Mouse (Mus musculus) embryonic facial prominence, embryonic 11.5 days (tissue): ENCODE measurements at regions not wholly inside any gene's neighbourhood (a gene's known extent, or its start where the extent isn't known, plus 50 kb on each side); places are given as distances from the start of the nearest gene placed in this dataset.
"Not testable (repeated sequence)": the region's sequence is repeated elsewhere in the genome, so short reads cannot be mapped to it uniquely, and the experiment has no call there.

ENCODE experiments used
- ATAC-seq: fragments of 200-750 bp; cut with Nextera tagmentation; replicated peaks from 2 replicates; pipeline ENCODE4 v1.8.0; 2017; ENCODE audit warnings: low read depth; ENCODE audit not compliant: insufficient number of reproducible peaks, low FRiP score, low TSS enrichment
- DNase-seq: peaks from one replicate; pipeline ENCODE4 v3.0.0-alpha.2; 2015; ENCODE audit warnings: low spot score
- H3K27ac ChIP-seq: fragments of 300-500 bp; sonication (generic); replicated peaks from 2 replicates; pipeline ENCODE4 v1.5.1; 2014; ENCODE audit warnings: mild to moderate bottlenecking, low read depth, low read length, control low read depth
- H3K27me3 ChIP-seq: fragments of 300-500 bp; sonication (generic); 2 replicates; pipeline ENCODE4 v1.6.1; 2014; ENCODE audit warnings: mild to moderate bottlenecking, low read length, moderate library complexity, mixed read lengths; ENCODE audit not compliant: control insufficient read depth, insufficient read depth
- H3K36me3 ChIP-seq: fragments of 300-500 bp; sonication (generic); replicated peaks from 2 replicates; pipeline ENCODE4 v1.6.1; 2014; ENCODE audit warnings: low read depth, mild to moderate bottlenecking, low read length, moderate library complexity, mixed read lengths; ENCODE audit not compliant: control insufficient read depth, insufficient read depth
- H3K4me1 ChIP-seq: fragments of 300-500 bp; sonication (generic); 2 replicates; pipeline ENCODE4 v1.6.1; 2014; ENCODE audit warnings: low read length, mixed read lengths; ENCODE audit not compliant: control insufficient read depth, insufficient read depth
- H3K4me2 ChIP-seq: fragments of 300-500 bp; sonication (generic); 2 replicates; pipeline ENCODE4 v1.6.1; 2014; ENCODE audit warnings: low read depth, mild to moderate bottlenecking, control low read depth, low read length, moderate library complexity
- H3K4me3 ChIP-seq: fragments of 300-500 bp; sonication (generic); 2 replicates; pipeline ENCODE4 v1.5.1; 2014; ENCODE audit warnings: low read depth, low read length, control low read depth
- H3K9ac ChIP-seq: fragments of 300-500 bp; sonication (generic); replicated peaks from 2 replicates; pipeline ENCODE4 v1.6.1; 2014; ENCODE audit warnings: mild to moderate bottlenecking, control low read depth, low read length
- H3K9me3 ChIP-seq: fragments of 300-500 bp; sonication (generic); replicated peaks from 2 replicates; pipeline ENCODE4 v1.6.1; 2016; ENCODE audit warnings: mild to moderate bottlenecking, low read length, inconsistent platforms, mixed read lengths; ENCODE audit not compliant: control insufficient read depth
- WGBS: fragments of 180-500 bp; shearing (Covaris S2); extraction: QIAGEN DNeasy Blood & Tissue Kit; methylation state at CpG from one replicate; pipeline ENCODE4 v1.1.7; 2014; 5-methylcytosine and 5-hydroxymethylcytosine counted together

DNA sequence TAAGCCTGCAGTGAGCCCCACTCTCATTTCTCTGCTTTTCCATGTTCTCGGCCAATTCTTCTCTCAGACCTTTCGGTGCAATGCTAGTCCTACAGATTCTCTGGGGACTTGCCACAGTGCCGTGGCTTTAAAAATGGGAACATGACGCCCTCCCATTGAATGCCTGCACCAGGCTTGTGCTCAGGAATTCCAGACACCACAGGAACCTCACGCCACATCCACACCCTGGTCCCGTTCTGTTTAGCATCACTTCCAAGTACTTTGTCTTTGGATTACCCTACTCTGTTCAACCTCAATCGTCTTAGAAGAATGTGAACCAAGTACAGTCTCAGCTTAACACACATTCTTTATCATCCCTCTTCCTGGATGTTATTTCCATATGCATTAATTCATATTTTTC lies 66.5 kb downstream of the Nabp1 start:
- no peak overlapping the region for H3K4me3 ChIP-seq
- H3K9me3 ChIP-seq, result no peaks in the 10 kb centered on the region
- ATAC-seq, result no peak
- WGBS, result 83% methylated on average over 7 of the region's 7 CpGs
- DNase-seq, result no peak
- H3K4me2 ChIP-seq, result no peak overlapping the region
- H3K4me1 ChIP-seq, result no peaks in the 10 kb centered on the region
- H3K36me3 ChIP-seq, result no peaks in the 10 kb centered on the region
- H3K9ac ChIP-seq, result no peak overlapping the region
- no peaks in the 10 kb centered on the region for H3K27me3 ChIP-seq
- H3K27ac ChIP-seq, result no peak overlapping the region

DNA sequence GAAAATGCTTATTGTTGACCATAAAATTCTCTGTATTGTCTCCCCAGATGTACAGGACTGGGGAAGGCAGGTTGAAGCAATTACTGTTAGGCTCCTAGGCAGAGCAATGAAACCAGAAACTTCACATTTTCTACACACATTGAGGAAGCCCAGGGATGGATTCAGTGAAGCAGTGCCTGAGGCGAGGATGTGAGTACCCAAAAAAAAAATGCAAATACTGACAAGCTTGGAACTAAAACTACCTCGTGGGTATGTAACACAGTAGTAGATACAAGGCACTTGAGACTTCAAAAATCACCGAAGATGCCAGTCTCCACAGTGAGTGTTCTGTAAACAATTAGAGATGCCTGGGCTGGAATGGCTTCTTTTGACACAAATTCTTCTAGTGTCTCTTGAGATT lies 74.6 kb downstream of the Nabp1 start:
- WGBS, result 39% methylated on average over 3 of the region's 3 CpGs
- ATAC-seq (no peak), DNase-seq (peak; percentile 24)

DNA sequence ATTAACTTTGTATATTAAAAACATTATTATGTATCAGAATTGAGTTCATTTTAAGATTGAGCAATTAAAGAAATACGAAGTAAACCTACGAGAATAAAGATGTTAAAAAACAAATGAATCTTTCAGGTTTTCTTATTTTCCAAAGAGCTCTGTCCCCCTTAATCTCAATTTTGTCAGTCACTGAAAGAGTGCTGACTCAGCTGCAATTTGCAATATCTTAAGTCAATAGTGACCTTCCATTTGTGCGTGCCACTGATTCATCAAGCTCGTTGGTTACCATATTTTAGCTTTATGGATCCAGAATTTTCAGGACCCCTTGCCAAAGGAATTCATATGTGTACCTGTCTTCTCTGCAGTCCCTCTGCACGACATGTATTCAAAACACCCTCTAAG lies 75.7 kb downstream of the Nabp1 start:
- 94% methylated on average over 5 of the region's 5 CpGs for WGBS

More for the DNA sequence above, 74.6 kb downstream of the Nabp1 start:
- Histone ChIP-seq H3K27me3 (no peaks in the 10 kb centered on the region), H3K9me3 (no peaks in the 10 kb centered on the region), H3K4me2 (no peak overlapping the region), H3K4me1 (no peaks in the 10 kb centered on the region), H3K4me3 (no peak overlapping the region), H3K36me3 (no peaks in the 10 kb centered on the region), H3K9ac (no peak overlapping the region), H3K27ac (no peak overlapping the region)

DNA sequence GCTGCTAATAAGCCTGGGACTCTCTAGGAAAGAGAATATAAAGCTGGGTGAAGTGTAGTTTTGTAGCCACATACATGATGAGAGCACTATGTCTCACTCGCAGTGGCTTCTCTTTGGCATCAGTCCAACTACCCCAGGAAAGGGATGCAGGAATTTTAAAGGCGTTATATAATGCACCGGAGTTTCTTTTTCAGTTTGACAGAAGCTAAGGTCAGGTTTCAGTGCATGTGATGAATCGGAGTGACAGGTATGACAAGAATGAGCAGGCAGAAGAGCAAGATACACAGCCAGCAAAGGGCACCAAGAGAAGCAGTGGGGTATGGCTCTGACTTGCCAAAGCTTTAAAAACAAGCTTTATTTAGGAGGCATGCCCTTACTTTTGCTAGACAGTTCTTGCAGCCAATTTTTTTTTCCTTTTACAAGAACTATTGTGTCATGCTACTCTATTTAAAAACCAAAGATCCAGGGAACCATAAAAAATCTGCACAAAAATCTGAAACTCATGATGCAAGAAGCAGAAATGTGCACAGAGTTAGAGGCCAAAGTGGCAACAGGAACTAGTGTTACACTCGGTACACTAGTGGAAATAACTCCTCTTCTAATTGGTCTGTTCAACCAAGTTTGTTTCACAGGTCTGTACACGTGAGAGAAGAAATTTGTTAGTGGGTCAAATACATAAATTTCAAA lies 76.2 kb downstream of the Nabp1 start:
- ATAC-seq, result no peak
- no peaks in the 10 kb centered on the region for H3K9me3 ChIP-seq
- no peaks in the 10 kb centered on the region for H3K4me1 ChIP-seq
- no peaks in the 10 kb centered on the region for H3K27me3 ChIP-seq
- 73% methylated on average over 6 of the region's 6 CpGs for WGBS
- H3K9ac ChIP-seq, result no peak overlapping the region
- no peak overlapping the region for H3K27ac ChIP-seq
- H3K4me2 ChIP-seq, result no peak overlapping the region
- no peak for DNase-seq
- no peaks in the 10 kb centered on the region for H3K36me3 ChIP-seq
- no peak overlapping the region for H3K4me3 ChIP-seq

More for the DNA sequence above, 75.7 kb downstream of the Nabp1 start:
- ATAC-seq (no peak), DNase-seq (no peak)
- H3K4me1 ChIP-seq, result no peaks in the 10 kb centered on the region
- H3K4me3 ChIP-seq, result no peak overlapping the region
- no peak overlapping the region for H3K9ac ChIP-seq
- no peak overlapping the region for H3K4me2 ChIP-seq
- H3K36me3 ChIP-seq, result no peaks in the 10 kb centered on the region
- no peaks in the 10 kb centered on the region for H3K27me3 ChIP-seq
- no peak overlapping the region for H3K27ac ChIP-seq
- no peaks in the 10 kb centered on the region for H3K9me3 ChIP-seq

DNA sequence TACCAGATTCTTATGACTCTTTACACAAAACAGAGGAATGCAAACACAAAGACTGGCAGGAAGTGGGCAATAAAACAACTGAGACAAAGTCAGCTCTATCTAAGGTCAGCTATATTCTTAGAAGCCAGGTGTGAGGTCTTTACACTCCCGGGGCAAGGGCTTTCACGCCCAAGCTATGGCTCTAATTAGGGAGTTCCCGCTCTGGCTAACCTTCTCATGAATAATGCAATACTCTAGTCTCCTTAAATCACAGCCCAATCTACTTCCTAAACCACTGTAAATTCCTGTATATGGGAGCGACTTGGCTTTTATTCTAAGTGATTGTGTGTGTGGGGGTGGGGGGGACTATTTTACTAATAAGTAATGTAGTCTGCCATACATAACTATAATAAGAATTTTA lies 77.7 kb downstream of the Nabp1 start:
- H3K4me2 ChIP-seq, H3K27ac ChIP-seq, H3K4me3 ChIP-seq, H3K4me1 ChIP-seq, H3K9me3 ChIP-seq, H3K9ac ChIP-seq, DNase-seq, ATAC-seq, H3K27me3 ChIP-seq, H3K36me3 ChIP-seq: not testable (repeated sequence)
- WGBS, result 87% methylated on average over 4 of the region's 4 CpGs

DNA sequence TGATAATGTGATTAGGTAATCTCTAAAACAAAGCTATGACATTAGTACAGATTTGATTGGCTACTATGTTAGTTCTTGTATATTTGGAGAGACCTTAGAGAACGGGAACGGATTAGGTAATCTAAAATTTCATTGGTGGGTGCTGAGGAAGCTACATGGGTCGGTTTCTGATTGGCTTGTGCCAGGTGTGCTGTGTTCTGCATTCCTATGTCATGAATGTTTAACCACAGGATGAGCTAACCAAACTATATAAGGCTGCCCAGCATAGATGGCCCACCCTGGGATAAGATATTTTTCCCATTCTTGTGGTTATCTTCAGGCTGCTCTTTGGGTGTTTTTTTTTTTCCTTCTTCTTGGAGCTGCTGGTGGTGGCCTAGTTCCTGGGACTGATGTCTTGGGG lies 91.4 kb downstream of the Nabp1 start:
- 84% methylated on average over 3 of the region's 3 CpGs for WGBS
- Histone ChIP-seq H3K27me3 (no peaks in the 10 kb centered on the region), H3K4me3 (no peak overlapping the region), H3K27ac (no peak overlapping the region), H3K9me3 (no peaks in the 10 kb centered on the region), H3K9ac (no peak overlapping the region), H3K4me1 (no peaks in the 10 kb centered on the region), H3K36me3 (no peaks in the 10 kb centered on the region), H3K4me2 (no peak overlapping the region)
- ATAC-seq (no peak), DNase-seq (no peak)

DNA sequence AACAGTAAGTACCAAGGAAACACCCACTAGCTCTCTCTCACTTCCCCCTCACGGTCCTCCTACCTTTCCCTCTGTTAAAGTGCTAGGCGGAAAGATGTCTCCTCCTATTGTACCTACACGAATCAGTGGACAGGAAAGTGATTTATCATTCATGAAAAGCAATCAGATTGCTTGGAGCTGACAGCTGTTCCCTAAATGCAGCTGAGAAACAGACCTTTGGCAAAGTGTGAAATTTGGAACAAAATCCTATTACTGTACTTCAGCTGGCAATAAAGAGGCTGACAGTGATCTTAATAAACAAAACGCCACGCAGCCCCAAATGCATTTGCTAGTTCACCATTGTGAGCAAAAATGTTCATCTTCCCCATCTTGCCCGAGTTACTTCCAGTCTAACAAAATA lies 94.2 kb downstream of the Nabp1 start:
- Histone ChIP-seq H3K4me1 (no peaks in the 10 kb centered on the region), H3K4me2 (no peak overlapping the region), H3K27me3 (no peaks in the 10 kb centered on the region), H3K9me3 (no peaks in the 10 kb centered on the region), H3K9ac (no peak overlapping the region), H3K36me3 (no peaks in the 10 kb centered on the region), H3K4me3 (no peak overlapping the region), H3K27ac (no peak overlapping the region)
- 90% methylated on average over 6 of the region's 6 CpGs for WGBS
- ATAC-seq (no peak), DNase-seq (no peak)

DNA sequence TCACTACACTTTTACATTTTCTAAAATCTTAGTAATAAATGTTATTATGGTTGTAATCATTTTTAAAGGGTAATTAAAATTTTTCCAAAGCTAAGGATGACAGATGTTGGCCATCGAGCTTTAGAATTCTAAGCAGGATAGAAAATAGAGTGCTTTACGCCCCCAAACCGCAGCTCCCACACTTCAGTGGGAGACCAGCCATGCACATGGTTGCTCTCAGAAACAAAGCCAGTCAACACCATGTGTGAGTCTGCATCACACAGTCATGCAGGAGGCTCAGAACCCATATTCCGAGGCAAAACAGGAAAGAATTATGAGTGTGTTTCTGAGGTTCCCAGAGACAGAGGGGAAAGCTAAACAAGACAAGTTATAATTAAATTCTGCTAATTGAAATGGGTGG lies 91.3 kb downstream of the Cavin2 start:
- no peak overlapping the region for H3K4me3 ChIP-seq
- no peak for DNase-seq

More for the DNA sequence above, 91.3 kb downstream of the Cavin2 start:
- Histone ChIP-seq H3K4me2 (no peak overlapping the region), H3K27me3 (no peaks in the 10 kb centered on the region), H3K4me1 (no peaks in the 10 kb centered on the region), H3K9me3 (no peaks in the 10 kb centered on the region), H3K9ac (no peak overlapping the region), H3K27ac (no peak overlapping the region), H3K36me3 (no peaks in the 10 kb centered on the region)
- ATAC-seq, result no peak
- WGBS, result 86% methylated on average over 4 of the region's 4 CpGs
